Mouse (Mus musculus) brain, embryonic 14.5 days (tissue): ENCODE results near the gene Kcnk5.

Experiments
- CTCF ChIP-seq: fragments of 200-500 bp; IDR thresholded peaks from 2 replicates; pipeline ENCODE4 v1.5.1; 2012; ENCODE audit warnings: inconsistent platforms, mild to moderate bottlenecking, moderate library complexity, borderline replicate concordance; ENCODE audit not compliant: insufficient read depth, insufficient read length; ENCODE audit errors: extremely low read depth
- POLR2A ChIP-seq: fragments of 200-500 bp; IDR thresholded peaks from 2 replicates; pipeline ENCODE4 v1.6.1; 2012; ENCODE audit warnings: mild to moderate bottlenecking, inconsistent platforms, borderline replicate concordance; ENCODE audit not compliant: poor library complexity, insufficient read depth, insufficient read length, severe bottlenecking; ENCODE audit errors: extremely low read depth

GRCm38 (mm10) chr14:20205747-20206146 is 24.1 kb upstream of the Kcnk5 start:
- no peak for TF ChIP-seq CTCF
- TF ChIP-seq POLR2A = no peak
